Mouse (Mus musculus): ENCODE measurements around the gene Tet1.
"Not testable (repeated sequence)": the region's sequence is repeated elsewhere in the genome, so short reads cannot be mapped to it uniquely, and the experiment has no call there.

DNA sequence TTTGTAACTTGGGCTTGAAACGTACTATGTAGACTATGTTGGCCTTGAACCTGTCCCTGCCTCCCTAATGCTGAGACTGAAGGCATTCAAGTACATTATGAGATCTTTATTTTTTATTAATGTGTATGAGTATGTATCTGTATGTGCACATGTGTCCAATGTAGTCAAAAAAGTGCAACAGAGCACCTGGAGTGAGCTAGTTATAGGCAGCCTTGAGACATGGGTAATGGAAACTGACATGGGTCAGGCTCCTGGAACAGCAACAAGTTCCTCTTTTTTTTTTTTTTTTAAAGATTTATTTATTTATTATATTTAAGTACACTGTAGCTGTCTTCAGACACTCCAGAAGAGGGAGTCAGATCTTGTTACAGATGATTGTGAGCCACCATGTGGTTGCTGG lies 127.0 kb downstream of the Tet1 start:
- not testable (repeated sequence) for TF ChIP-seq POLR2AphosphoS2 (IDR thresholded peaks at IDR 0.05; ENCODE audit: insufficient read length, low read depth); POLR2A (IDR thresholded peaks at IDR 0.05; ENCODE audit: insufficient read length, low read depth); E2F4 (IDR thresholded peaks at IDR 0.05; ENCODE audit: insufficient read depth); CEBPB (IDR thresholded peaks at IDR 0.05; ENCODE audit: insufficient read depth, poor library complexity, severe bottlenecking); SRF (IDR thresholded peaks at IDR 0.05; ENCODE audit: control insufficient read depth, insufficient read length, low read depth); MAX (IDR thresholded peaks at IDR 0.05; ENCODE audit: low read depth); TCF12 (IDR thresholded peaks at IDR 0.05; ENCODE audit: insufficient read depth, poor library complexity, severe bottlenecking); MYOD1 (IDR thresholded peaks at IDR 0.05; ENCODE audit: control insufficient read depth in 1 of 3, insufficient read length in 2 of 3, low read depth in 2 of 3)
